8 mouse cellular contexts compared by ENCODE assay signal in genomic region chr19:21104462-21104936, GRCm38 (mm10).
DNase-seq lines count a peak whose midpoint lies in the region; ATAC-seq and TF ChIP-seq lines count a peak whose summit lies in the region.

No protein-coding gene starts in this region.

- H3K27ac ChIP-seq in midbrain, embryonic 15.5 days: no peak overlapping the region
- no peak overlapping the region for H3K27ac ChIP-seq in forebrain, postnatal 0 days (ENCODE audit: low read depth, low read length)

- no peak overlapping the region for H3K9ac ChIP-seq in midbrain, embryonic 15.5 days
- H3K9ac ChIP-seq in forebrain, postnatal 0 days: no peak overlapping the region

- TF ChIP-seq CTCF in forebrain, postnatal 0 days (IDR thresholded peaks at IDR 0.05; ENCODE audit: low read depth): no peak

- no peak overlapping the region for H3K4me3 ChIP-seq in midbrain, embryonic 15.5 days
- no peak overlapping the region for H3K4me3 ChIP-seq in forebrain, postnatal 0 days (ENCODE audit: low read depth, low read length)

- H3K4me2 ChIP-seq in midbrain, embryonic 15.5 days: no peak overlapping the region
- no peak overlapping the region for H3K4me2 ChIP-seq in forebrain, postnatal 0 days (ENCODE audit: low read depth)

- no peaks in the 10 kb centered on the region for H3K27me3 ChIP-seq in midbrain, embryonic 15.5 days (replicated peaks)
- H3K27me3 ChIP-seq in forebrain, postnatal 0 days (ENCODE audit: insufficient read depth, low read length): no peaks in the 10 kb centered on the region

- H3K9me3 ChIP-seq in midbrain, embryonic 15.5 days: no peaks in the 10 kb centered on the region
- no peaks in the 10 kb centered on the region for H3K9me3 ChIP-seq in forebrain, postnatal 0 days (ENCODE audit: low read length)

- no peaks in the 10 kb centered on the region for H3K4me1 ChIP-seq in midbrain, embryonic 15.5 days
- no peaks in the 10 kb centered on the region for H3K4me1 ChIP-seq in forebrain, postnatal 0 days (ENCODE audit: insufficient read depth)

- DNase-seq in heart, adult 18-20 months: peak; percentile 24 to 30
- no peak for DNase-seq in heart, adult 9 months (ENCODE audit: low spot score in 2 of 2)
- no peak for DNase-seq in right cerebral cortex, adult 18-20 months
- no peak for DNase-seq in forebrain, postnatal 0 days

- 89% methylated on average over 8 of the region's 8 CpGs for WGBS in midbrain, embryonic 15.5 days
- WGBS in forebrain, postnatal 0 days: 91% methylated on average over 8 of the region's 8 CpGs

- no peaks in the 10 kb centered on the region for H3K36me3 ChIP-seq in midbrain, embryonic 15.5 days (replicated peaks)
- no peaks in the 10 kb centered on the region for H3K36me3 ChIP-seq in forebrain, postnatal 0 days (ENCODE audit: insufficient read depth)

- ATAC-seq in activated CD4-positive, CD25-positive, alpha-beta regulatory T cell, adult 4 months: peak; percentile 66
- ATAC-seq in inflammation-experienced regulatory T-cells, adult 6 months: peak; percentile 77
- peak; percentile 88 for ATAC-seq in megakaryocyte progenitor cell, adult 5-6 weeks (replicated peaks; ENCODE audit: poor library complexity)
- no peak for ATAC-seq in midbrain, embryonic 15.5 days (replicated peaks)
- ATAC-seq in forebrain, postnatal 0 days: no peak

Comparison
In these comparisons a context has a peak if more than half of its experiments do, and no peak if none do; other contexts are left out.
1. DNase-seq: peak in heart, adult 18-20 months (2 of 2); none in heart, adult 9 months (0 of 2), right cerebral cortex, adult 18-20 months (single experiment) and forebrain, postnatal 0 days (single experiment).
2. ATAC-seq: peak in activated CD4-positive, CD25-positive, alpha-beta regulatory T cell, adult 4 months (single experiment), inflammation-experienced regulatory T-cells, adult 6 months (single experiment) and megakaryocyte progenitor cell, adult 5-6 weeks (single experiment); none in midbrain, embryonic 15.5 days (single experiment) and forebrain, postnatal 0 days (single experiment).